Mouse (Mus musculus) neutrophil, adult 65 days (primary cell): ENCODE results near the gene Vmn2r117. TPM values are rescaled to one million over a fixed set of nuclear protein-coding genes. Genes with fewer than 3 reads are reported as not detected.

Experiments
- total RNA-seq: library from RNA; stranded (reverse); gene quantifications from 2 replicates; pipeline ENCODE4 v1.2.4, GENCODE M21; 2023

Vmn2r117 gene
- total RNA-seq = not detected in 2 replicates

GRCm38 (mm10) chr17:23479599-23479998, at the start of gene Vmn2r117:
TSS of gene Vmn2r117 (minus strand) at chr17:23479699.

Other genes with a start within 250 kb of the Vmn2r117 start
- 0.06 TPM in 1 of 2 replicates, not detected in the other for gene Vmn2r114, start 167.2 kb downstream of the Vmn2r117 start, total RNA-seq
- gene Vmn2r115, start 136.0 kb downstream of the Vmn2r117 start, total RNA-seq = not detected in 2 replicates
- gene Vmn2r116, start 95.1 kb downstream of the Vmn2r117 start, total RNA-seq = not detected in 2 replicates
- 1.4 and 2.5 TPM in 2 replicates for gene Zfp213, start 84.5 kb upstream of the Vmn2r117 start, total RNA-seq
- not detected in 2 replicates for gene Zfp13, start 119.8 kb upstream of the Vmn2r117 start, total RNA-seq
- 0.27 TPM in 1 of 2 replicates, not detected in the other for gene Zscan10, start 121.2 kb upstream of the Vmn2r117 start, total RNA-seq
- 177 and 198 TPM in 2 replicates for gene Mmp25, start 165.6 kb upstream of the Vmn2r117 start, total RNA-seq
- 2.2 and 2.5 TPM in 2 replicates for gene Bicdl2, start 180.8 kb upstream of the Vmn2r117 start, total RNA-seq
- gene Hcfc1r1, start 193.9 kb upstream of the Vmn2r117 start, total RNA-seq = 50.8 and 57.7 TPM in 2 replicates
- gene Thoc6, start 194.2 kb upstream of the Vmn2r117 start, total RNA-seq = 14.7 and 18.6 TPM in 2 replicates
- gene Tnfrsf12a, start 197.8 kb upstream of the Vmn2r117 start, total RNA-seq = 12.7 and 14.8 TPM in 2 replicates
- gene Cldn6, start 199.6 kb upstream of the Vmn2r117 start, total RNA-seq = not detected in 2 replicates
- not detected in 2 replicates for gene Cldn9, start 204.3 kb upstream of the Vmn2r117 start, total RNA-seq
- gene 1520401A03Rik, start 243.1 kb upstream of the Vmn2r117 start, total RNA-seq = 0.28 TPM in 1 of 2 replicates, not detected in the other
- gene Pkmyt1, start 246.6 kb upstream of the Vmn2r117 start, total RNA-seq = 39.1 and 51.5 TPM in 2 replicates